ENCODE assay signal across 15 mouse cellular contexts in the genomic region with DNA sequence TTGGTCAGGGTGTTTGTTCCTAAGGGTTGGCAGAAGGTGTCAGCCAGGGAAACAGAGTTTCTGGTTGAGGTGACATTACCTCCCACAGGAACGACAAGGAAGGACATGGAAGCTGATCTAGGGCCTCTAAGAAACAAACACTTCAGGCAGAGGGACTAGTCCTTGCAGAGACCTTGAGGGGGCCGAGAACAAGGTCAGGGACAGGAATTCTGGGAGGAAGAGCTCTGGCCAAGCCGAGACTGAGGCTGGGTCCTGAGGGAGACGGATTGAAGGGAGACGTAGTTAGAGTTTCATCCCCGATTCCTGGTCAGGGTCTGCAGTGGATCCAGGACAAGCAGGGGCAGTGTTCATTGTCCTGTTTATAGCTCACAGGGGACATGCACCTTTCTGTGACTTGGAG.
DNase-seq lines count a peak whose midpoint lies in the region; ATAC-seq lines count a peak whose summit lies in the region.
"Had no signal": no experiment of that assay in that cellular context is flagged by ENCODE, and none has a peak within 500 bp of the region (broad histone marks: within the 10 kb centered on the region; RNA-seq: fewer than 3 reads in every experiment).

No protein-coding gene starts in this region.

- no peak overlapping the region for H3K9ac ChIP-seq in heart, embryonic 14.5 days (ENCODE audit: low read length)
- 0 out of 2 replicates have a peak overlapping the region, but pooled peaks have one; percentile 8 for H3K9ac ChIP-seq in limb, embryonic 12.5 days (replicated peaks)
- peak overlapping the region; percentile 24; the same call in 1 of the 2 replicates for H3K9ac ChIP-seq in intestine, embryonic 16.5 days (ENCODE audit: low read depth, low read length)
- H3K9ac ChIP-seq: embryonic facial prominence, embryonic 13.5 days; liver, embryonic 14.5 days; midbrain, embryonic 13.5 days had no signal

- no peaks in the 10 kb centered on the region for H3K9me3 ChIP-seq in heart, embryonic 14.5 days (ENCODE audit: control insufficient read depth, low read length)
- no peaks in the 10 kb centered on the region for H3K9me3 ChIP-seq in limb, embryonic 12.5 days
- H3K9me3 ChIP-seq in limb, embryonic 10.5 days (replicated peaks): no peaks in the 10 kb centered on the region
- no peaks in the 10 kb centered on the region for H3K9me3 ChIP-seq in intestine, embryonic 16.5 days (ENCODE audit: control insufficient read depth, low read length)
- H3K9me3 ChIP-seq: embryonic facial prominence, embryonic 13.5 days; midbrain, embryonic 13.5 days had no signal

- DNase-seq in adrenal gland, postnatal 10 days: peak; percentile 50
- no peak for DNase-seq in adrenal gland, postnatal 25 days
- no peak for DNase-seq in heart, postnatal 36 days
- DNase-seq in limb, embryonic 10.5 days (ENCODE audit: low spot score): no peak
- no peak for DNase-seq in thymus, postnatal 36 days
- DNase-seq: cerebellum, adult 9-10 months; layer of hippocampus, postnatal 36 days had no signal

- no peak overlapping the region for H3K4me2 ChIP-seq in heart, embryonic 14.5 days (ENCODE audit: low read length)
- no peak overlapping the region for H3K4me2 ChIP-seq in limb, embryonic 12.5 days
- H3K4me2 ChIP-seq in intestine, embryonic 16.5 days (ENCODE audit: low read depth, low read length): no peak overlapping the region
- H3K4me2 ChIP-seq: embryonic facial prominence, embryonic 13.5 days; midbrain, embryonic 13.5 days had no signal

- peaks cover 56% of the 10 kb centered on the region in 2 experiments for H3K4me1 ChIP-seq in heart, embryonic 14.5 days (ENCODE audit: control insufficient read depth in 2 of 2, insufficient read depth in 2 of 2, low read length in 2 of 2)
- H3K4me1 ChIP-seq in limb, embryonic 12.5 days (replicated peaks): peaks cover 13% of the 10 kb centered on the region
- H3K4me1 ChIP-seq in limb, embryonic 10.5 days: peaks cover 32% of the 10 kb centered on the region
- H3K4me1 ChIP-seq in intestine, embryonic 16.5 days (ENCODE audit: control insufficient read depth, insufficient read depth, low read length): peaks cover 56% of the 10 kb centered on the region

- peaks cover 6% of the 10 kb centered on the region for H3K27me3 ChIP-seq in heart, embryonic 14.5 days (ENCODE audit: control insufficient read depth, insufficient read depth, low read length)
- H3K27me3 ChIP-seq in limb, embryonic 12.5 days: no peaks in the 10 kb centered on the region
- 0 out of 2 replicates have a peak, but pooled peaks cover 3% of the 10 kb centered on the region for H3K27me3 ChIP-seq in limb, embryonic 10.5 days (ENCODE audit: low read depth, poor library complexity, severe bottlenecking)
- no peaks in the 10 kb centered on the region for H3K27me3 ChIP-seq in intestine, embryonic 16.5 days (replicated peaks; ENCODE audit: control insufficient read depth, insufficient read depth, low read length)
- H3K27me3 ChIP-seq: embryonic facial prominence, embryonic 13.5 days; midbrain, embryonic 13.5 days had no signal

- H3K27ac ChIP-seq in heart, embryonic 14.5 days (replicated peaks in 1 of 2; ENCODE audit: control insufficient read depth in 1 of 2, insufficient read depth in 1 of 2, low read depth in 2 of 2, low read length in 2 of 2): peak overlapping the region; percentile 7 to 51; a peak in 3 of 4 replicates
- H3K27ac ChIP-seq in limb, embryonic 12.5 days: no peak overlapping the region
- H3K27ac ChIP-seq in limb, embryonic 10.5 days: no peak overlapping the region
- peak overlapping the region; percentile 84 for H3K27ac ChIP-seq in intestine, embryonic 16.5 days (ENCODE audit: low read length)
- H3K27ac ChIP-seq: embryonic facial prominence, embryonic 13.5 days; liver, embryonic 14.5 days; midbrain, embryonic 13.5 days had no signal

- no peak overlapping the region for H3K4me3 ChIP-seq in heart, embryonic 14.5 days (ENCODE audit: control insufficient read depth in 1 of 2, insufficient read depth in 1 of 2, low read depth in 1 of 2, low read length in 2 of 2)
- H3K4me3 ChIP-seq in limb, embryonic 12.5 days (replicated peaks): no peak overlapping the region
- no peak overlapping the region for H3K4me3 ChIP-seq in limb, embryonic 10.5 days
- no peak overlapping the region for H3K4me3 ChIP-seq in intestine, embryonic 16.5 days (ENCODE audit: low read length)
- H3K4me3 ChIP-seq: embryonic facial prominence, embryonic 13.5 days; midbrain, embryonic 13.5 days; myocyte had no signal

- H3K36me3 ChIP-seq in heart, embryonic 14.5 days (ENCODE audit: control insufficient read depth, insufficient read depth, low read length): no peaks in the 10 kb centered on the region
- no peaks in the 10 kb centered on the region for H3K36me3 ChIP-seq in limb, embryonic 12.5 days
- no peaks in the 10 kb centered on the region for H3K36me3 ChIP-seq in limb, embryonic 10.5 days
- no peaks in the 10 kb centered on the region for H3K36me3 ChIP-seq in intestine, embryonic 16.5 days (ENCODE audit: control insufficient read depth, insufficient read depth, low read length)
- H3K36me3 ChIP-seq: embryonic facial prominence, embryonic 13.5 days; midbrain, embryonic 13.5 days had no signal

- intact Hi-C loops in heart, postnatal 36 days (cut with DNase I): no loop called here

- no peak for ATAC-seq in heart, embryonic 14.5 days (ENCODE audit: insufficient number of reproducible peaks, insufficient read depth, low FRiP score, low read depth)
- ATAC-seq in limb, embryonic 12.5 days (ENCODE audit: insufficient number of reproducible peaks, insufficient read depth, low FRiP score, low TSS enrichment, low read depth): no peak
- ATAC-seq in intestine, embryonic 16.5 days: no peak
- ATAC-seq: hindbrain, embryonic 16.5 days; midbrain, embryonic 13.5 days had no signal

- WGBS in heart, embryonic 14.5 days: 51% methylated on average over 6 of the region's 6 CpGs
- WGBS in limb, embryonic 12.5 days: 60% methylated on average over 6 of the region's 6 CpGs
- 59% methylated on average over 6 of the region's 6 CpGs for WGBS in limb, embryonic 10.5 days
- whole genome bisulfite sequencing in intestine, embryonic 16.5 days: 55% methylated on average over 6 of the region's 6 CpGs

Comparison
In these comparisons a context has a peak if more than half of its experiments do, and no peak if none do; other contexts are left out.
1. H3K27ac ChIP-seq: peak in heart, embryonic 14.5 days (2 of 2) and intestine, embryonic 16.5 days (single experiment); none in limb, embryonic 12.5 days (single experiment) and limb, embryonic 10.5 days (single experiment).